In genomic region chr1:154010681-154011080, GRCm38 (mm10) we compare ENCODE assay signal across 23 mouse cellular contexts.
DNase-seq lines count a peak whose midpoint lies in the region; ATAC-seq and TF ChIP-seq lines count a peak whose summit lies in the region.
"Had no signal": no experiment of that assay in that cellular context is flagged by ENCODE, and none has a peak within 500 bp of the region (broad histone marks: within the 10 kb centered on the region; RNA-seq: fewer than 3 reads in every experiment).

No protein-coding gene starts in this region.

- no peaks in the 10 kb centered on the region for H3K4me1 ChIP-seq in midbrain, embryonic 11.5 days (ENCODE audit: control insufficient read depth, insufficient read depth, low read length)
- H3K4me1 ChIP-seq in midbrain, postnatal 0 days (ENCODE audit: insufficient read depth, low read length): no peaks in the 10 kb centered on the region
- peaks cover 0 to 23% of the 10 kb centered on the region in 2 experiments; a peak in 2 of 4 replicates for H3K4me1 ChIP-seq in CH12.LX (ENCODE audit: control insufficient read depth in 1 of 2, insufficient read depth in 2 of 2)

- peak; percentile 73 for DNase-seq in heart, adult 11 months
- DNase-seq in heart, postnatal 36 days: no peak
- peak; percentile 26 for DNase-seq in midbrain, embryonic 11.5 days (ENCODE audit: low spot score, missing footprints)
- no peak for DNase-seq in midbrain, postnatal 0 days (ENCODE audit: low spot score)
- peak; percentile 40 for DNase-seq in 3T3-L1 (ENCODE audit: low read depth, low spot score)
- peak; percentile 53 for DNase-seq in CH12.LX (ENCODE audit: extremely low read depth)
- DNase-seq in right cerebral cortex, adult 2 months (ENCODE audit: low spot score in 2 of 2): no peak
- no peak for DNase-seq in layer of hippocampus, adult 18-20 months (ENCODE audit: low spot score in 2 of 2)
- DNase-seq: adrenal gland, adult 2 months; adrenal gland, adult 8-10 months; adrenal gland, postnatal 10 days; adrenal gland, postnatal 14 days; adrenal gland, postnatal 25 days; adrenal gland, postnatal 36 days; B cell, adult 2 months; cerebellum, adult 11 months; cerebellum, adult 11-12 months; cerebellum, adult 18-20 months; cerebellum, adult 2 months had no signal

- no peak for TF ChIP-seq CTCF in midbrain, postnatal 0 days (IDR thresholded peaks at IDR 0.05)
- TF ChIP-seq CTCF in CH12.LX (conservative IDR thresholded peaks at IDR 0.05 in 1 of 2, IDR thresholded peaks at IDR 0.05 in 1 of 2; ENCODE audit: low read depth in 2 of 2, low read length in 2 of 2): no peak

- no peaks in the 10 kb centered on the region for H3K9me3 ChIP-seq in midbrain, embryonic 11.5 days (ENCODE audit: control insufficient read depth, low read length)
- no peaks in the 10 kb centered on the region for H3K9me3 ChIP-seq in midbrain, postnatal 0 days (ENCODE audit: low read length)
- H3K9me3 ChIP-seq in CH12.LX (replicated peaks; ENCODE audit: low read length): no peaks in the 10 kb centered on the region
- H3K9me3 ChIP-seq: G1E had no signal

- no peaks in the 10 kb centered on the region for H3K36me3 ChIP-seq in midbrain, embryonic 11.5 days (ENCODE audit: control insufficient read depth, insufficient read depth, low read length)
- H3K36me3 ChIP-seq in midbrain, postnatal 0 days (ENCODE audit: insufficient read depth, low read length): no peaks in the 10 kb centered on the region
- no peaks in the 10 kb centered on the region for H3K36me3 ChIP-seq in CH12.LX (replicated peaks in 1 of 2; ENCODE audit: control insufficient read depth in 1 of 2, insufficient read depth in 1 of 2, low read length in 1 of 2)
- H3K36me3 ChIP-seq: G1E had no signal

- no peaks in the 10 kb centered on the region for H3K27me3 ChIP-seq in midbrain, embryonic 11.5 days (ENCODE audit: control insufficient read depth, insufficient read depth, low read length)
- no peaks in the 10 kb centered on the region for H3K27me3 ChIP-seq in midbrain, postnatal 0 days (ENCODE audit: insufficient read depth, low read length)
- H3K27me3 ChIP-seq in CH12.LX (replicated peaks): no peaks in the 10 kb centered on the region
- H3K27me3 ChIP-seq: Patski had no signal

- no peak overlapping the region for H3K9ac ChIP-seq in midbrain, embryonic 11.5 days (ENCODE audit: low read length)
- H3K9ac ChIP-seq in midbrain, postnatal 0 days (replicated peaks; ENCODE audit: low read length, poor library complexity, severe bottlenecking): no peak overlapping the region
- no peak overlapping the region for H3K9ac ChIP-seq in CH12.LX (ENCODE audit: insufficient read depth, low read depth)

- no peak for TF ChIP-seq POLR2A in CH12.LX (IDR thresholded peaks at IDR 0.05; ENCODE audit: low read depth, low read length)

- no peaks in the 10 kb centered on the region for H3K79me2 ChIP-seq in CH12.LX (replicated peaks; ENCODE audit: control insufficient read depth, extremely low read depth, insufficient read depth, poor library complexity, severe bottlenecking)

- no peak for TF ChIP-seq RAD21 in CH12.LX (IDR thresholded peaks at IDR 0.05; ENCODE audit: low read depth, low read length)

- in situ Hi-C loops in CH12.LX (cut with MboI; ENCODE audit: low pct_ligation_motif_present, low pct_unique_long_range_greater_than_20kb, low sequenced_read_pairs): no loop called here

- WGBS in midbrain, embryonic 11.5 days: 89% methylated on average over 4 of the region's 4 CpGs
- WGBS in midbrain, postnatal 0 days: 90% methylated on average over 4 of the region's 4 CpGs

- intact Hi-C loops in heart, postnatal 36 days (cut with DNase I): no loop called here

- TF ChIP-seq EP300 in CH12.LX (IDR thresholded peaks at IDR 0.05; ENCODE audit: low read length): no peak

- dilution Hi-C loops in CH12.LX (cut with MboI; ENCODE audit: extremely low pct_ligation_motif_present, extremely low pct_unique_long_range_greater_than_20kb, low sequenced_read_pairs): no loop called here

- no peak overlapping the region for H3K27ac ChIP-seq in midbrain, embryonic 11.5 days (ENCODE audit: low read depth, low read length)
- no peak overlapping the region for H3K27ac ChIP-seq in midbrain, postnatal 0 days (ENCODE audit: low read depth, low read length)
- H3K27ac ChIP-seq in CH12.LX (ENCODE audit: insufficient read depth, low read depth): no peak overlapping the region

- no peak overlapping the region for H3K4me3 ChIP-seq in midbrain, embryonic 11.5 days (ENCODE audit: low read depth, low read length)
- H3K4me3 ChIP-seq in midbrain, postnatal 0 days (ENCODE audit: low read depth, low read length): no peak overlapping the region
- no peak overlapping the region for H3K4me3 ChIP-seq in CH12.LX (replicated peaks in 1 of 3; ENCODE audit: low read depth in 2 of 3, low read length in 2 of 3, poor library complexity in 1 of 3)

- no peak overlapping the region for H3K4me2 ChIP-seq in midbrain, embryonic 11.5 days
- no peak overlapping the region for H3K4me2 ChIP-seq in midbrain, postnatal 0 days (ENCODE audit: low read depth, low read length, poor library complexity, severe bottlenecking)
- 0 out of 2 replicates have a peak overlapping the region, but pooled peaks have one; percentile 1 for H3K4me2 ChIP-seq in CH12.LX (ENCODE audit: insufficient read depth, low read depth, poor library complexity, severe bottlenecking)

- ATAC-seq in midbrain, embryonic 11.5 days (ENCODE audit: low FRiP score): no peak
- no peak for ATAC-seq in midbrain, postnatal 0 days (ENCODE audit: low FRiP score)
- ATAC-seq: activated CD4-positive, CD25-positive, alpha-beta regulatory T cell, adult 4 months; CD4-positive, CD25-positive, alpha-beta regulatory T cell, adult 4 months; Patski had no signal

TF ChIP-seq in CH12.LX, 34 proteins besides CTCF, POLR2A, EP300 and RAD21:
- TF ChIP-seq USF1 (IDR thresholded peaks at IDR 0.05; ENCODE audit: low read depth, low read length) (no peak), UBTF (IDR thresholded peaks at IDR 0.05; ENCODE audit: low read depth, low read length) (no peak), CHD2 (IDR thresholded peaks at IDR 0.05; ENCODE audit: low read length) (no peak), RCOR1 (conservative IDR thresholded peaks at IDR 0.05; ENCODE audit: low read depth, low read length) (no peak), MAX (IDR thresholded peaks at IDR 0.05; ENCODE audit: low read length) (no peak), USF2 (conservative IDR thresholded peaks at IDR 0.05; ENCODE audit: low read depth, low read length) (no peak)

Comparison
In these comparisons a context has a peak if more than half of its experiments do, and no peak if none do; other contexts are left out.
1. DNase-seq: peak in heart, adult 11 months (single experiment), midbrain, embryonic 11.5 days (single experiment), 3T3-L1 (single experiment) and CH12.LX (single experiment); none in heart, postnatal 36 days (0 of 2), midbrain, postnatal 0 days (single experiment), right cerebral cortex, adult 2 months (0 of 2) and layer of hippocampus, adult 18-20 months (0 of 2).